Mouse (Mus musculus) embryo, embryonic 10 days (tissue): ENCODE results near the gene Dlgap4.

ENCODE experiments used
- DNase-seq: peaks from one replicate; pipeline ENCODE4 v3.0.0-alpha.2; 2015; ENCODE audit warnings: low spot score

Gene Dlgap4

DNA sequence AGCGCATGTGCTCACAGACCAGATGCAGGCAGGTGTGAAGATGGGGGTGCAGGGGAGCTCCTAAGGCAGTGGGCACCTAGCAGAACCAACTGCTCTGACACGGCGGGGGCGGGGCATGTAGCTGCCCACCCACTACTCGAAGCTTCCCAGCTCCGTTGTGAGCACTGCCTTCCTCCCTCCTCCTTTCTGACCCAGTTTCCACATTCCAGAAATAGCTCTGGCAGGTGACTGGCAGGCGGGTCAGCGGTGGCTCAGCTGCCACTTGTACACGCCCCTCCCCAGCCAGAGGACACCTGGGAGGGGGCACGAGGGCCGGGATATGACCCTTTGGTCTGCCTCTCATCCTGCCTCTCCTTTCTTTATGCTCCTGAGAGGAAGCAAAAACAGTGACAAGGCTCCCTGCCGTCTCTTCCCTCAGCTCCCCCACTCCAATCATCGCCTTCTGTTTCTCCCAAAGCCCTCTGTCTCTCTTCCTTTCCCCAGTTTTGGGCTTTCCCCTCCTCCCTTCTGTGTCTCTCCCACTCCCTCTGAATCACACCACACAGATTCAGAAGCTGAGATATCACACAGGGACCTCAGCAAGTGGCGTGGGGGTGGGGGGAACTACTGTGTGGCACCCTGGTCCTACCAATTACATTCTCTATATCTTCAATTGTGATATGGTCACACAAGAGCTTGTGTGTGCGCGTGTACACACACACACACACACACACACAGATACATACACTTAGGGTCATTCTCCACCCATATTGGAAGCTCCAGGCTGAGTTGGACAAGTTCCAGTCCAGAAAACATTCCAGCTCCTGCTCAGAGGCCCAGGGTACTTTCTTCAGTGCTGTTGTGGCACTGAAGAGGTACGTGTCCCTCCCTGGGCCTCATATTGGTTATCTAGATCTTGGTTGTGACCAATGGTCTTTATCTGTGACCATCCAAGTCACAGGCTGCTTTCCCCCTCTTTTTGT, 104.1 kb downstream of the Dlgap4 start:
- DNase-seq, result peak; percentile 69

- no peak for DNase-seq
Observed at GRCm38 (mm10) chr2:156718793-156719192, 105.3 kb downstream of the Dlgap4 start.

DNA sequence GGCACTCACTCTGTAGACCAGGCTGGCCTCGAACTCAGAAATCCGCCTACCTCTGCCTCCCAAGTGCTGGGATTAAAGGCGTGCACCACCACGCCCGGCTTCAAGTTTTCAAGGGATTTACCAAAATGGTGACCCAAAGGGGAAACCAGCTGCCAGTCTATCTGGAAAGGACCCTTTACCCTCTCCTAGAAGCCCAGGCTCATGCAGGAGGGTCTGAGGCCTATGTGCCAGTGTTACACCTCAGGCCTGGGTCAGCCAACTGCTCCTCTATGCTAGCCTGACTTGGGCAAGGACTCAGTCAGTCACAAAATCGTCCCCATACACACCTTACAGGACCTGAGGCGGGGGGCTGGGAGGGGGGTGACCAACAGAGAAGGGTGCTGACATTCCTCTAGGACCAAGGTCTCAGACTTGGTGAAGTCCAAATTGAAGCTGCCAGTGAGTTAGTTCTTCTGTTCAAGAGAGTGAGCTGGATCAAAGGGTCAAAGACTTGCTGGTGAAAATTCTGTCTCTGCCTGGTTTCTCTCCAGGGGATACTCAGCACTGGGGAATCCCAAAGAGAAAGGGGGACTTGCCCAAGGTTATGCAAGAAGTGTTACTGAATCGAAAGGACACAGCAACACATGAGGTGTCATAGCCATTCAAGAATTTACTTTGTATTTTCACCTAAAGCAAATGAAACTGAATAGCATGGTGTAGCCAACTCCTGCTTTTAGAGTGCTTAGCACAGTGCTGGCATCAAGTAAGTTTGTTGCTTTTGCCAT, 106.2 kb downstream of the Dlgap4 start:
- no peak for DNase-seq

DNA sequence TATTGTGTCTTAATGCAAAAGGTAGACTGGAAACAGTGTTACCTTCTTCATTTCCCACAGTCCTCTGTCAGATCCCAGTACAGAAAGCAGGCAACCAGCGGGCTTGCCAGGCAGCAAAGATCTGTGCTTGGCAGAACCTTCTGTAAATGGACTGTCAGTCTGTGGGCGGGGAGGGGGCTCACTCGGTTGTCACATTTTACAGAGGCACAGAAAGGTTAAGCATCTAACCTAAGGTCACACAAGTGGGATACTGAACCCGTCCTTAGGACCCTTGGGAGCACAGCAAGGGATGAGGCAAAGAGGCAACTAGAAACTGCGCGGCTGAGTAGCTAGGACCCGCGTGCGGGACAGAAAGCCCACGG, 106.8 kb downstream of the Dlgap4 start:
- no peak for DNase-seq

GRCm38 (mm10) chr2:156720675-156721553, 107.4 kb downstream of the Dlgap4 start:
- DNase-seq, result peak; percentile 98

DNA sequence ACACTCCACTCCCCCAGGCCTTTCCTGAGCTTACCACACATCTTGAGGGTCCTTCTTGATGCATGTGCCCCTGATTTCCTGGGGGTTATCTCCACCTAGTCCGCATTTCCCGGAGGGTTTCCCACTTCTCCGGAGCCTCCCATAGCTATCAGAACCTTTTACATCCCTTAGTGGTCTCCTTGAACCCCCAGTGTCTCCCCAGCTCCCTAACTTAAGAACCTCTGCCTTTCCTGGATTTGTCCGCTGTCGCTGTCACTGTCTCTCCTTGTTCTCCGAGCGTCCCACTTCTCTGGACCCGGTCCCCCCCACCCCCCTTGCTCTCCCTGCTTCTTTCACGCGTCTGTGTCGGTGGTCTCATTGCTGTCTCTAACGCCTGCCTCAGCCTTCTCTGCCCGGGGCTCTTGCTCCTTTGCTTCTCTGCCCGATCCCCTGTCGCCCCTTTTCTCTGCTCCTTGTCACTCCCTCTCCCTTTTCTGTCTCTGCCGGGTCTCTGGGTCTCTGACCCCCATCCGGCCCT, 108.1 kb downstream of the Dlgap4 start:
- peak; percentile 27 for DNase-seq

- peak; percentile 54 for DNase-seq
Observed at GRCm38 (mm10) chr2:156722071-156722575, 108.6 kb downstream of the Dlgap4 start.

- DNase-seq, result no peak
Observed at GRCm38 (mm10) chr2:156722752-156723151, 109.2 kb downstream of the Dlgap4 start.

DNA sequence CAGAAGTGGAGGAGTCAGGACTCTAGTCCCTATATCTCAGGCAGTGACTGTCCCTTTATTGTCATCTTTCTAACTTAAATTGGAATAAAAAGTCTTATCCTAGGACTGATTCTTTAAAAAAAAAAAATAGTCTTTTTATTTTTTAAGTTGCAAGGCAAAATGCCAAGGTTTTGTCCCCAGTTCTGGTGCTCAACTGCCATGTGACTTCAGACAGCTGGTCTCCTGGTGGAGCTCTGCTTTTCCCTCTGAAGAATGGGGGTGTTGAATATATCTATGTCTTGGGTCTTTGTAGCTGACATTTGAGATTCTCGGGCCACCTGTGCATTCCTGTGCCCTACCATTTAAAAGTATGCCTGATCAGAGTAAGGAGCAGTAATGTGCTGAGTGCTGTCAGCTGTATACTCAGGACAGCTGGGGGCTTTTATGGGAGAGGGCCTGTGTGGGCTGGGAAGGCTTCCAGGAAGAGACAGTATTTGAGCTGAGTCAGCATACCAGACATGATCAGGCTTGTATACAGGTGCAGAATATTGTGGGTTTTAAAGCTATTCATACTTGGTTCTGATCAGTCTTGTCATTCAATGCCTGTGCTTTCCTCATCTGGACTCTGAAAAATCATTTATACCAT, 110.5 kb downstream of the Dlgap4 start:
- no peak for DNase-seq

DNA sequence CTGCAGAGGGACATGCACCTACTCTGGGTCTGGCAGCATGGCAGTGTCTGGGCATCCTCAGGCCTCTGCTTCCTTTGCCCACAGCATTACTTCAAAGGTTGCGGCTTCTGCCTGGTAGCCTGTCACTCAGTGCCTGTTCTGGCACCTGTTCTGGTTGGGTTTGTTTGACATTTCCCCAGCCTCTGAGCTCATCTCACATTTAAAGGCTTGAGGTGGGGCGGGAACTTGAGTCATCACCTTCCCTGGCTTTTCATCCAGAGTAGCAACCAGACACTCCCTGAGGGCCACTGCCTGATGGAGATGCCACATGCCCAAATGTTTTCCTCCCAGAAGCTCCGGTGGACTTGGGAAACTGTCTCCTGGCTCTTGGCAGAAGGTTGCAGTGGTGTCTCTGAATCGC, 111.4 kb downstream of the Dlgap4 start:
- no peak for DNase-seq

- peak; percentile 27 for DNase-seq
Observed at GRCm38 (mm10) chr2:156726344-156726743, 112.8 kb downstream of the Dlgap4 start.

GRCm38 (mm10) chr2:156726878-156727277, 113.4 kb downstream of the Dlgap4 start:
- no peak for DNase-seq

DNA sequence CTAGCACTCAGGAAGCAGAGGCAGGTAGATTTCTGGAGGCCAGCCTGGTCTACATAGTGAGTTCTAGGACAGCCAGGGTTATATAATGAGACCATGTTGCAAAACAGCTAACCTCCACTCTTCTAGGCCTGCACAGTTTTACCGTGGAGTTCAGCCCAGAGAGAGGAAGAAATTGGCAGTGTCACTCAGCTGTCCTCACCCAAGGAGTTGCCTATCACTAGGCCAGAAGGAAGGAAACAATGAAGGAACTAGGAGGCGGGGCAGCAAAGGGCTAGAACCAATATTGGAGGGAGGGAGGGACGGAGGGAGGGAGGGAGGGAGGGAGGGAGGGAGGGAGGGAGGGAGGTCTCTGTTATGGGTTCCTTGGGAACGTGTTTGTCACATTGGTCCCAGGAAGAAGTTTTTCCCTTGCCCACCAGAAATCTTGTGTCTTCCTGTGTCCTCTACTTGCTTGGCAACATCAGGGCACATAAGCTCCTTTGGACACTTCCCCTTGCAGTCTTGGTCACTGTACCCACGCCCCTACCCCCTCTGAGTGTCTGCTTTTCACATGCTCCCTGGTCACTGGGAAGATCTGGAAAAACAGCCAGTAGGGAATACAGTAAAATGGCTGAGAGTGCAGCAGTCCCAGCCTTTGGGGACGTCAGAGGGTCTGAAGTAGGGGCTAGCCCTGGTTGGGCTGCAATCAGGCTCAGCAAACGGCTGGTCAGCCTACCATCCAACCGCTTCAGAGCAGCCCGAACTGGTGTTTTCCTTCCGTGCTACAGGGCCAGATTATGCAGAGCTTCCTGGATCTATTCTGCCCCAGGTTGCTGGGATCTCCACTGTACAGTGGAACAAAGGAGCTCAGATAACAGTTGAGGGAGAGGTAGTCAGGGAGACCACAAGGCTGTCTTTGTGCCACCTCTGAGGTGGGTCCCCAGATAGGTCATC, 116.3 kb downstream of the Dlgap4 start:
- no peak for DNase-seq

DNA sequence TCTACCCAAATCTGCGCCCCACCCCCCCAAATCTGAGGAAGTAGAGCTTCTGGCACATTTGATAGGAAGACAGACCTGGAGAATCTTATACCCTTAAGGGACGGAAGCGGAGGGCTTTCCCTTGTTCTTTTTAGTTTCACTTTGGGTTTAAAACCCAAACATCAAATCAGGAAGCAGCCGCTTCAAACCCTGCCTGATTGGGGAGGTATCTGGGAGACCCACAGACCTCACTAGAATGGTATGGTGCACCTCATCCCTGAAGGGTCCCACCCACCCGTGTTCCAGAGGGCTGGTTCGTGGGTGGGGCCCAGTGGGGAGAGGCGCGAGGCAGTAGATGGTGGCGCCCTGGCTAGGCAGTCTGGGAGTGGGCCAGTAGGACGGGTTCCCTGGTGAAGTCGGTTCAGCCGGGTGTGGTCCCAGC, 117.0 kb downstream of the Dlgap4 start:
- no peak for DNase-seq

DNA sequence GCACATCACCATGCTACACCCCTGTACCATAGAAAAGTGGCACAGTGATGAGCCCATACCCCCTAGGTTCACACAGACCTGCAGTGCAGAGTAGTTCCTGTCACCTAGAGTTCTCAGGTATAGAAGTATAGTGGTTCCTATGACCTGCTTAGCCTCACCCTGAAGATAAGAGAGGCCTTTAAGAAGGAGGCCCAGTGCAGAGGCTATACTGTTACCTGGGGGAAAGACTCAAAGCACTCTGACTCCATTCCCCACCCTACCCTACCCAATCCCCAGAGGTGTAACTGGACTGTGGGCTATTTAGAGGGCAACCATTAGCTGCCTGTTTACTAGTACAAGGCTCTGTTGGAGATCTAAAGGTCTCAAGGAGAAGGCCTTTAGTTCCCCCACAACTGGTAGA, 118.1 kb downstream of the Dlgap4 start:
- DNase-seq, result no peak

GRCm38 (mm10) chr2:156732109-156732508, 118.6 kb downstream of the Dlgap4 start:
- no peak for DNase-seq

GRCm38 (mm10) chr2:156735761-156736335, 122.3 kb downstream of the Dlgap4 start:
- DNase-seq, result no peak

DNA sequence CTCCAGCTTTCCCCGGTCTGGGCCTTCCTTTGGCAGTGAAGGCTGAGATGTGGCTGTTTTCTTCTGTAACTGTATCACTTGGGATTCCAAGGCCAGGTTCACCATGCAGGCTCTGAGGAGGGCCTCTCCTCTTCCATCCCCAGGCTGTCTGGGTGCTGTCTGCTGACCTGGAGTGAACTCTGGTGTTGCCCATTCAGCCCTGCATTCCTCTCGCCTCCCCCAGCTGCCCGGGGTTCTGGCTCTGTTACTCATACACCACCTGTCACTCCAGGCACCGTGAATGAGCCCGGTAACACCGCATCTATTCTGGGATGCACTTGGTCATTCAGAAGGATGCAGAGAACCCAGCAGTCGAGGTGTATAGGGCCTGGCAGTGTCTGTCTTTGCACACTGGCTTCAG, 123.3 kb downstream of the Dlgap4 start:
- DNase-seq, result peak; percentile 51

DNA sequence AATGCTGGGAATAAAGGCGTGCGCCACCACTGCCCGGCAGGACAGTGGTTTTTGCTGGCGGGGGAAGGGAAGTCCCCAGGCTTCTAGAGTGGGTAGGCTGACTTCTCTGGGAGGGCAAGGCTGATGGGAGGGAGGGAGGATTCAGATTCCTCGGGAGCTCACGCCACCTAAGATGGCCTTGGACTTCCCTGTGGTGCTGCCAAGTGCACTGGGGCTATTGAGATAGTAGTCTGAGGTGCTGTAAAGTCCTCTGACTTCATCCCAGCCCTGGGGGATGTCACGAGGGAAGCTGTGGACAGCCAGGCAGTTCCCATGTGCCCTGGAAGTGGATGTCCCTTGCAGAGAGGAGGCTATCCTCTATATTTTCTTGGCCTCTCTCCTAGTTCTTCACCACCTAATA, 124.5 kb downstream of the Dlgap4 start:
- no peak for DNase-seq

DNA sequence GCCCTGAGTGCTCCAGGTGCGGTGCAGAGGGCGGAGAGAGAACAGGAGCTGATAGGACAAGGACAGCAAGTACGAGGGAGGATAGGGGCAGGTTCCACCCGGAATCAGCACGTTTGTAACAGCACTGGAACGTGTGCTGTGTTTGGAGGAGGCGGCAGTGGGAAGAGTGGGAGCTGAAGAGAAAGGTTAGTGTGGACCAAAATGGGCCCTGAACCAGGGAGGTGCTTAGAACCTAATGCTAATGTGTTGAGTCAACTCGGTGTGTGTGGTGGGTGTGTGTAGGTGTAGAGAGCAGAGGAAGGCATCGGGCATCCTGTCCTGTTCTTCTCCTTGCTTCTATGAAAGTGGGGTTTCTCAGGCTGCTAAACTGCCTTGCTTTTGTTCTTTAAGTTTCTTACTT, 127.8 kb downstream of the Dlgap4 start:
- DNase-seq, result no peak
